Mouse (Mus musculus) cortical plate, adult 2 months (tissue): ENCODE measurements at regions not wholly inside any gene's neighbourhood (a gene's known extent, or its start where the extent isn't known, plus 50 kb on each side); places are given as distances from the start of the nearest gene placed in this dataset.

Source experiments
- H3K27ac ChIP-seq: fragments of 200-500 bp; 2 replicates; pipeline ENCODE4 v1.5.1; 2012; ENCODE audit warnings: low read length, control low read depth, inconsistent platforms; ENCODE audit not compliant: insufficient read depth
- H3K4me1 ChIP-seq: fragments of 200-500 bp; 2 replicates; pipeline ENCODE4 v1.6.1; 2011; ENCODE audit warnings: low read length; ENCODE audit not compliant: control insufficient read depth, insufficient read depth
- H3K4me3 ChIP-seq: fragments of 200-500 bp; 2 replicates; pipeline ENCODE4 v1.5.1; 2011; ENCODE audit warnings: mild to moderate bottlenecking, low read length, control low read depth; ENCODE audit not compliant: insufficient read depth
- CTCF ChIP-seq: fragments of 200-500 bp; IDR thresholded peaks from 2 replicates; pipeline ENCODE4 v1.5.1; 2011; ENCODE audit warnings: mild to moderate bottlenecking, control low read depth, low read length; ENCODE audit not compliant: insufficient read depth; ENCODE audit errors: extremely low read depth
- POLR2A ChIP-seq: fragments of 200-500 bp; IDR thresholded peaks from 2 replicates; pipeline ENCODE4 v1.6.1; 2011; ENCODE audit warnings: mild to moderate bottlenecking, low read length, control low read depth; ENCODE audit not compliant: insufficient read depth; ENCODE audit errors: extremely low read depth

DNA sequence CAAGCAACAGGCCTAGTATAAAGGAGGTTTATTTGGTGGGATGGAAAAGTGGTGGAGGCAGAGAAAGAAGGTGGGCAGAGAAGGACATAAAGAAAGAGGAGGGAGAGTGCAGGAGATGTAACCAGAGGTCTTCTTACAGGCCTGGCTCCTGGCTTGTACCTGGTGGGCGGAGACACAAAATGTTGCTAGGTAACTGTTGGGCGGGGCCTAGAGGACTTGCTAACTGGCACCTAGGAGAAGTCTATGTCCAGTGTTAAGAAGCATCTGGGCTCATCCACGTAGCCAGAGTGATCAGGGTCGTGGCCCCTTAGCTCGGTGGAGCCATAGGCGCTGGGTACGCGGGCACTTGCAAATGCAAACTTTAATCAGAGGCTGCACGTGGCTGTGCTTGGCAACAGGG lies 52.0 kb upstream of the Lrp8 start:
- Histone ChIP-seq H3K27ac (no peak overlapping the region), H3K4me1 (no peaks in the 10 kb centered on the region), H3K4me3 (no peak overlapping the region)
- TF ChIP-seq POLR2A, result no peak
- no peak for TF ChIP-seq CTCF
